Mouse (Mus musculus) kidney, embryonic 15.5 days (tissue): ENCODE results near the gene Cep131. TPM values are rescaled to one million over a fixed set of nuclear protein-coding genes. Genes with fewer than 3 reads are reported as not detected.

Experiments used
- ATAC-seq: fragments of 200-750 bp; cut with Nextera tagmentation; replicated peaks from 2 replicates; pipeline ENCODE4 v1.8.0; 2017; ENCODE audit warnings: moderate TSS enrichment; ENCODE audit not compliant: low FRiP score
- H3K27ac ChIP-seq: fragments of 300-500 bp; sonication (generic); 2 replicates; pipeline ENCODE4 v1.5.1; 2015; ENCODE audit warnings: mild to moderate bottlenecking, inconsistent platforms
- H3K27me3 ChIP-seq: fragments of 300-500 bp; sonication (generic); 2 replicates; pipeline ENCODE4 v1.6.1; 2015; ENCODE audit warnings: inconsistent platforms
- H3K36me3 ChIP-seq: fragments of 300-500 bp; sonication (generic); 2 replicates; pipeline ENCODE4 v1.6.1; 2015; ENCODE audit warnings: inconsistent platforms
- H3K4me1 ChIP-seq: fragments of 300-500 bp; sonication (generic); 2 replicates; pipeline ENCODE4 v1.6.1; 2015; ENCODE audit warnings: inconsistent platforms
- H3K4me2 ChIP-seq: fragments of 300-500 bp; sonication (generic); 2 replicates; pipeline ENCODE4 v1.6.1; 2015; ENCODE audit warnings: moderate library complexity, mild to moderate bottlenecking, inconsistent platforms
- H3K4me3 ChIP-seq: fragments of 300-500 bp; sonication (generic); replicated peaks from 2 replicates; pipeline ENCODE4 v1.5.1; 2015; ENCODE audit warnings: mild to moderate bottlenecking, inconsistent platforms
- H3K9ac ChIP-seq: fragments of 300-500 bp; sonication (generic); 2 replicates; pipeline ENCODE4 v1.6.1; 2015; ENCODE audit warnings: mild to moderate bottlenecking, inconsistent platforms
- H3K9me3 ChIP-seq: fragments of 300-500 bp; sonication (generic); replicated peaks from 2 replicates; pipeline ENCODE4 v1.6.1; 2016; ENCODE audit warnings: inconsistent platforms
- WGBS: fragments of 180-500 bp; shearing (Covaris S2); methylation state at CpG from one replicate; pipeline ENCODE4 v1.1.7; 2015; ENCODE audit warnings: mixed read lengths; 5-methylcytosine and 5-hydroxymethylcytosine counted together
- polyA plus RNA-seq: library from polyadenylated mRNA; unstranded; fragments of >200 nt; fragmentation: Nextera tagmentation; extraction: Ambion mirVana; gene quantifications from 2 replicates; pipeline ENCODE4 v1.2.1, GENCODE M21; 2015

Cep131 gene
- polyA plus RNA-seq, result 23.7 and 27.7 TPM in 2 replicates

GRCm38 (mm10) chr11:120086702-120087152 is at the start of gene Cep131:
Cep131 (minus strand) TSS chr11:120086827.
- Histone ChIP-seq H3K27me3 (no peaks in the 10 kb centered on the region), H3K27ac (peak within 1 kb of the TSS; percentile 80), H3K9me3 (no peaks in the 10 kb centered on the region), H3K36me3 (peaks cover 35% of the 10 kb centered on the region), H3K4me3 (peak within 1 kb of the TSS; percentile 94), H3K4me2 (peak within 1 kb of the TSS; percentile 87), H3K9ac (peak within 1 kb of the TSS; percentile 96), H3K4me1 (peaks cover 28% of the 10 kb centered on the region)
- WGBS, result under 1% methylated on average over 42 of the region's 42 CpGs
- ATAC-seq, result peak; percentile 98

- Histone ChIP-seq H3K27ac (no peak overlapping the region), H3K36me3 (peaks cover 62% of the 10 kb centered on the region), H3K4me2 (no peak overlapping the region), H3K4me1 (peaks cover 29% of the 10 kb centered on the region), H3K4me3 (no peak overlapping the region), H3K9me3 (no peaks in the 10 kb centered on the region), H3K27me3 (no peaks in the 10 kb centered on the region), H3K9ac (no peak overlapping the region)
- 88% methylated on average over 8 of the region's 8 CpGs for WGBS
- no peak for ATAC-seq
These were observed 49.6 kb upstream of the Cep131 start for GRCm38 (mm10) chr11:120136195-120136594.

GRCm38 (mm10) chr11:120134847-120135530 is 48.4 kb upstream of the Cep131 start:
- WGBS, result 87% methylated on average over 9 of the region's 9 CpGs
- Histone ChIP-seq H3K9me3 (no peaks in the 10 kb centered on the region), H3K4me1 (peaks cover 23% of the 10 kb centered on the region), H3K27ac (no peak overlapping the region), H3K27me3 (no peaks in the 10 kb centered on the region), H3K9ac (no peak overlapping the region), H3K4me2 (no peak overlapping the region), H3K36me3 (peaks cover 66% of the 10 kb centered on the region), H3K4me3 (no peak overlapping the region)
- no peak for ATAC-seq

GRCm38 (mm10) chr11:120134148-120134547 is 47.5 kb upstream of the Cep131 start:
- peaks cover 67% of the 10 kb centered on the region for H3K36me3 ChIP-seq
- peaks cover 23% of the 10 kb centered on the region for H3K4me1 ChIP-seq
- H3K9ac ChIP-seq, result no peak overlapping the region
- no peaks in the 10 kb centered on the region for H3K27me3 ChIP-seq
- H3K4me3 ChIP-seq, result no peak overlapping the region
- no peak overlapping the region for H3K27ac ChIP-seq
- H3K9me3 ChIP-seq, result no peaks in the 10 kb centered on the region
- 92% methylated on average over 5 of the region's 5 CpGs for WGBS
- no peak for ATAC-seq
- H3K4me2 ChIP-seq, result no peak overlapping the region

GRCm38 (mm10) chr11:120129281-120129680 is 42.7 kb upstream of the Cep131 start:
- H3K4me1 ChIP-seq, result no peaks in the 10 kb centered on the region
- no peaks in the 10 kb centered on the region for H3K27me3 ChIP-seq
- H3K36me3 ChIP-seq, result peaks cover 85% of the 10 kb centered on the region
- no peak overlapping the region for H3K4me2 ChIP-seq
- H3K9me3 ChIP-seq, result no peaks in the 10 kb centered on the region
- 72% methylated on average over 7 of the region's 7 CpGs for WGBS
- no peak for ATAC-seq
- H3K9ac ChIP-seq, result no peak overlapping the region
- no peak overlapping the region for H3K4me3 ChIP-seq
- no peak overlapping the region for H3K27ac ChIP-seq

- 90% methylated on average over 2 of the region's 2 CpGs for WGBS
- Histone ChIP-seq H3K27ac (no peak overlapping the region), H3K36me3 (peaks cover 80% of the 10 kb centered on the region), H3K9me3 (no peaks in the 10 kb centered on the region), H3K9ac (no peak overlapping the region), H3K4me2 (no peak overlapping the region), H3K4me3 (no peak overlapping the region), H3K27me3 (no peaks in the 10 kb centered on the region), H3K4me1 (no peaks in the 10 kb centered on the region; the same call in 1 of the 2 replicates)
- ATAC-seq, result no peak
These were observed 40.2 kb upstream of the Cep131 start for GRCm38 (mm10) chr11:120126845-120127244.

GRCm38 (mm10) chr11:120122126-120122525 is 35.5 kb upstream of the Cep131 start:
- peaks cover 3% of the 10 kb centered on the region for H3K4me1 ChIP-seq
- H3K4me3 ChIP-seq, result no peak overlapping the region
- no peaks in the 10 kb centered on the region for H3K27me3 ChIP-seq
- ATAC-seq, result no peak
- 80% methylated on average over 12 of the region's 12 CpGs for WGBS
- no peak overlapping the region for H3K27ac ChIP-seq
- no peaks in the 10 kb centered on the region for H3K9me3 ChIP-seq
- no peak overlapping the region for H3K4me2 ChIP-seq
- no peak overlapping the region for H3K9ac ChIP-seq
- H3K36me3 ChIP-seq, result peaks cover 78% of the 10 kb centered on the region

- H3K9ac ChIP-seq, result no peak overlapping the region
- no peak overlapping the region for H3K4me2 ChIP-seq
- no peak overlapping the region for H3K27ac ChIP-seq
- ATAC-seq, result no peak
- H3K36me3 ChIP-seq, result peaks cover 80% of the 10 kb centered on the region
- H3K4me3 ChIP-seq, result no peak overlapping the region
- WGBS, result 84% methylated on average over 17 of the region's 17 CpGs
- H3K4me1 ChIP-seq, result peaks cover 3% of the 10 kb centered on the region
- H3K9me3 ChIP-seq, result no peaks in the 10 kb centered on the region
- no peaks in the 10 kb centered on the region for H3K27me3 ChIP-seq
These were observed 34.2 kb upstream of the Cep131 start for GRCm38 (mm10) chr11:120120642-120121420.

- Histone ChIP-seq H3K4me1 (peaks cover 3% of the 10 kb centered on the region), H3K27me3 (no peaks in the 10 kb centered on the region), H3K9ac (no peak overlapping the region), H3K27ac (no peak overlapping the region), H3K4me3 (no peak overlapping the region), H3K36me3 (peaks cover 83% of the 10 kb centered on the region), H3K9me3 (no peaks in the 10 kb centered on the region), H3K4me2 (no peak overlapping the region)
- no peak for ATAC-seq
- WGBS, result 87% methylated on average over 10 of the region's 10 CpGs
These were observed 33.4 kb upstream of the Cep131 start for GRCm38 (mm10) chr11:120119936-120120541.

- H3K4me2 ChIP-seq, result no peak overlapping the region
- no peak overlapping the region for H3K9ac ChIP-seq
- H3K4me1 ChIP-seq, result peaks cover 3% of the 10 kb centered on the region
- WGBS, result 91% methylated on average over 7 of the region's 7 CpGs
- H3K9me3 ChIP-seq, result no peaks in the 10 kb centered on the region
- no peaks in the 10 kb centered on the region for H3K27me3 ChIP-seq
- H3K4me3 ChIP-seq, result no peak overlapping the region
- H3K27ac ChIP-seq, result no peak overlapping the region
- H3K36me3 ChIP-seq, result peaks cover 90% of the 10 kb centered on the region
- no peak for ATAC-seq
These were observed 32.5 kb upstream of the Cep131 start for GRCm38 (mm10) chr11:120119108-120119507.

GRCm38 (mm10) chr11:120117626-120118025 is 31.0 kb upstream of the Cep131 start:
- Histone ChIP-seq H3K9me3 (no peaks in the 10 kb centered on the region), H3K27ac (no peak overlapping the region), H3K36me3 (peaks cover 91% of the 10 kb centered on the region), H3K4me3 (no peak overlapping the region), H3K4me2 (no peak overlapping the region), H3K4me1 (peaks cover 3% of the 10 kb centered on the region), H3K27me3 (no peaks in the 10 kb centered on the region), H3K9ac (no peak overlapping the region)
- 93% methylated on average over 2 of the region's 2 CpGs for WGBS
- no peak for ATAC-seq
